Mouse (Mus musculus) neural tube, embryonic 15.5 days (tissue): ENCODE data around the gene Mesp1. TPM values are rescaled to one million over a fixed set of nuclear protein-coding genes. Genes with fewer than 3 reads are reported as not detected.

Experiments
- ATAC-seq: fragments of 200-750 bp; cut with Nextera tagmentation; 2 replicates; pipeline ENCODE4 v1.8.0; 2017; ENCODE audit warnings: mild to moderate bottlenecking, moderate TSS enrichment, moderate library complexity; ENCODE audit not compliant: low FRiP score
- H3K27ac ChIP-seq: fragments of 300-500 bp; sonication (generic); replicated peaks from 2 replicates; pipeline ENCODE4 v1.5.1; 2015; ENCODE audit warnings: mild to moderate bottlenecking, inconsistent platforms
- H3K27me3 ChIP-seq: fragments of 300-500 bp; sonication (generic); replicated peaks from 2 replicates; pipeline ENCODE4 v1.6.1; 2015; ENCODE audit warnings: inconsistent platforms
- H3K36me3 ChIP-seq: fragments of 300-500 bp; sonication (generic); 2 replicates; pipeline ENCODE4 v1.6.1; 2015; ENCODE audit warnings: inconsistent platforms
- H3K4me1 ChIP-seq: fragments of 300-500 bp; sonication (generic); 2 replicates; pipeline ENCODE4 v1.6.1; 2015; ENCODE audit warnings: inconsistent platforms
- H3K4me2 ChIP-seq: fragments of 300-500 bp; sonication (generic); 2 replicates; pipeline ENCODE4 v1.6.1; 2015; ENCODE audit warnings: inconsistent platforms, mild to moderate bottlenecking, moderate library complexity
- H3K4me3 ChIP-seq: fragments of 300-500 bp; sonication (generic); replicated peaks from 2 replicates; pipeline ENCODE4 v1.5.1; 2015; ENCODE audit warnings: mild to moderate bottlenecking, inconsistent platforms
- H3K9ac ChIP-seq: fragments of 300-500 bp; sonication (generic); replicated peaks from 2 replicates; pipeline ENCODE4 v1.6.1; 2015; ENCODE audit warnings: mild to moderate bottlenecking, inconsistent platforms
- H3K9me3 ChIP-seq: fragments of 300-500 bp; sonication (generic); replicated peaks from 2 replicates; pipeline ENCODE4 v1.6.1; 2016; ENCODE audit warnings: inconsistent platforms
- WGBS: fragments of 180-500 bp; shearing (Covaris S2); methylation state at CpG from one replicate; pipeline ENCODE4 v1.1.7; 2015; ENCODE audit warnings: mixed read lengths; 5-methylcytosine and 5-hydroxymethylcytosine counted together
- polyA plus RNA-seq: library from polyadenylated mRNA; unstranded; fragments of >200 nt; fragmentation: Nextera tagmentation; extraction: Ambion mirVana; gene quantifications from 2 replicates; pipeline ENCODE4 v1.2.1, GENCODE M21; 2015

The Mesp1 gene
- not detected in 2 replicates for polyA plus RNA-seq

- no peaks in the 10 kb centered on the region for H3K36me3 ChIP-seq
- peak within 1 kb of the TSS; percentile 88 for H3K4me2 ChIP-seq
- H3K27ac ChIP-seq: no peak within 1 kb of the TSS
- WGBS: 76% methylated on average over 6 of the region's 6 CpGs
- ATAC-seq: no peak
- H3K27me3 ChIP-seq: peaks cover 62% of the 10 kb centered on the region
- no peaks in the 10 kb centered on the region for H3K9me3 ChIP-seq
- H3K9ac ChIP-seq: peak within 1 kb of the TSS; percentile 53
- peak within 1 kb of the TSS; percentile 47 for H3K4me3 ChIP-seq
- peaks cover 17% of the 10 kb centered on the region for H3K4me1 ChIP-seq
These were observed at the start of gene Mesp1 for GRCm38 (mm10) chr7:79793688-79794087. TSS of gene Mesp1 (minus strand) at chr7:79793788.

GRCm38 (mm10) chr7:79842163-79842562 lies 48.6 kb upstream of the Mesp1 start:
- peaks cover 3% of the 10 kb centered on the region; the same call in 1 of the 2 replicates for H3K4me1 ChIP-seq
- no peak overlapping the region for H3K9ac ChIP-seq
- no peaks in the 10 kb centered on the region for H3K36me3 ChIP-seq
- H3K9me3 ChIP-seq: no peaks in the 10 kb centered on the region
- H3K27me3 ChIP-seq: peaks cover 5% of the 10 kb centered on the region
- H3K4me3 ChIP-seq: no peak overlapping the region
- H3K4me2 ChIP-seq: no peak overlapping the region
- WGBS: 64% methylated on average over 7 of the region's 7 CpGs
- no peak for ATAC-seq
- H3K27ac ChIP-seq: no peak overlapping the region

GRCm38 (mm10) chr7:79837247-79837646 lies 43.7 kb upstream of the Mesp1 start:
- no peak overlapping the region for H3K27ac ChIP-seq
- H3K36me3 ChIP-seq: no peaks in the 10 kb centered on the region
- H3K4me1 ChIP-seq: no peaks in the 10 kb centered on the region
- no peaks in the 10 kb centered on the region for H3K27me3 ChIP-seq
- no peak overlapping the region for H3K9ac ChIP-seq
- H3K4me3 ChIP-seq: no peak overlapping the region
- no peak overlapping the region for H3K4me2 ChIP-seq
- no peaks in the 10 kb centered on the region for H3K9me3 ChIP-seq
- ATAC-seq: no peak
- 77% methylated on average over 2 of the region's 2 CpGs for WGBS

- no peaks in the 10 kb centered on the region for H3K27me3 ChIP-seq
- ATAC-seq: no peak; the same call in 1 of the 2 replicates
- H3K9ac ChIP-seq: no peak overlapping the region
- 92% methylated on average over 6 of the region's 6 CpGs for WGBS
- no peak overlapping the region for H3K4me3 ChIP-seq
- H3K36me3 ChIP-seq: no peaks in the 10 kb centered on the region
- no peak overlapping the region for H3K4me2 ChIP-seq
- H3K9me3 ChIP-seq: no peaks in the 10 kb centered on the region
- no peak overlapping the region for H3K27ac ChIP-seq
- H3K4me1 ChIP-seq: no peaks in the 10 kb centered on the region
These were observed 41.6 kb upstream of the Mesp1 start for GRCm38 (mm10) chr7:79835196-79835595.

- no peaks in the 10 kb centered on the region for H3K27me3 ChIP-seq
- no peak for ATAC-seq
These were observed 39.4 kb upstream of the Mesp1 start for GRCm38 (mm10) chr7:79832980-79833379.

GRCm38 (mm10) chr7:79831585-79831984 lies 38.0 kb upstream of the Mesp1 start:
- H3K4me3 ChIP-seq: no peak overlapping the region
- 82% methylated on average over 6 of the region's 6 CpGs for WGBS
- H3K9ac ChIP-seq: no peak overlapping the region
- no peaks in the 10 kb centered on the region for H3K4me1 ChIP-seq
- H3K36me3 ChIP-seq: no peaks in the 10 kb centered on the region
- no peaks in the 10 kb centered on the region for H3K9me3 ChIP-seq
- H3K27me3 ChIP-seq: no peaks in the 10 kb centered on the region
- ATAC-seq: no peak
- H3K27ac ChIP-seq: no peak overlapping the region
- H3K4me2 ChIP-seq: no peak overlapping the region

More at GRCm38 (mm10) chr7:79832980-79833379, 39.4 kb upstream of the Mesp1 start:
- Histone ChIP-seq H3K4me2 (no peak overlapping the region), H3K27ac (no peak overlapping the region), H3K4me3 (no peak overlapping the region), H3K9ac (no peak overlapping the region), H3K4me1 (no peaks in the 10 kb centered on the region), H3K36me3 (no peaks in the 10 kb centered on the region), H3K9me3 (no peaks in the 10 kb centered on the region)

- no peak for ATAC-seq
- Histone ChIP-seq H3K36me3 (no peaks in the 10 kb centered on the region), H3K4me1 (no peaks in the 10 kb centered on the region), H3K27me3 (no peaks in the 10 kb centered on the region), H3K9me3 (no peaks in the 10 kb centered on the region), H3K4me3 (no peak overlapping the region), H3K9ac (no peak overlapping the region), H3K4me2 (no peak overlapping the region), H3K27ac (no peak overlapping the region)
- 69% methylated on average over 6 of the region's 6 CpGs for WGBS
These were observed 37.6 kb upstream of the Mesp1 start for GRCm38 (mm10) chr7:79831145-79831544.

- WGBS: 80% methylated on average over 3 of the region's 3 CpGs
- no peaks in the 10 kb centered on the region for H3K9me3 ChIP-seq
- no peaks in the 10 kb centered on the region for H3K27me3 ChIP-seq
- no peaks in the 10 kb centered on the region for H3K4me1 ChIP-seq
- no peak overlapping the region for H3K9ac ChIP-seq
- no peak overlapping the region for H3K27ac ChIP-seq
- no peak overlapping the region for H3K4me2 ChIP-seq
- H3K36me3 ChIP-seq: no peaks in the 10 kb centered on the region
- H3K4me3 ChIP-seq: no peak overlapping the region
- ATAC-seq: no peak
These were observed 34.8 kb upstream of the Mesp1 start for GRCm38 (mm10) chr7:79828341-79828740.

GRCm38 (mm10) chr7:79822092-79822695 lies 28.6 kb upstream of the Mesp1 start:
- no peak overlapping the region for H3K9ac ChIP-seq
- 84% methylated on average over 12 of the region's 12 CpGs for WGBS
- ATAC-seq: no peak
- H3K4me3 ChIP-seq: no peak overlapping the region
- no peak overlapping the region for H3K4me2 ChIP-seq
- peaks cover 4% of the 10 kb centered on the region; the same call in 1 of the 2 replicates for H3K27me3 ChIP-seq
- no peaks in the 10 kb centered on the region for H3K36me3 ChIP-seq
- peaks cover 4% of the 10 kb centered on the region; the same call in 1 of the 2 replicates for H3K4me1 ChIP-seq
- no peaks in the 10 kb centered on the region for H3K9me3 ChIP-seq
- no peak overlapping the region for H3K27ac ChIP-seq

- ATAC-seq: no peak
- H3K27ac ChIP-seq: no peak overlapping the region
- peaks cover 4% of the 10 kb centered on the region; the same call in 1 of the 2 replicates for H3K27me3 ChIP-seq
- no peak overlapping the region for H3K4me3 ChIP-seq
- H3K36me3 ChIP-seq: no peaks in the 10 kb centered on the region
- H3K4me1 ChIP-seq: peaks cover 4% of the 10 kb centered on the region; the same call in 1 of the 2 replicates
- H3K9ac ChIP-seq: no peak overlapping the region
- no peaks in the 10 kb centered on the region for H3K9me3 ChIP-seq
- no peak overlapping the region for H3K4me2 ChIP-seq
- 45% methylated on average over 11 of the region's 11 CpGs for WGBS
These were observed 26.4 kb upstream of the Mesp1 start for GRCm38 (mm10) chr7:79819996-79820395.

GRCm38 (mm10) chr7:79819515-79819914 lies 25.9 kb upstream of the Mesp1 start:
- H3K27ac ChIP-seq: no peak overlapping the region
- H3K9me3 ChIP-seq: no peaks in the 10 kb centered on the region
- H3K4me3 ChIP-seq: no peak overlapping the region
- peaks cover 4% of the 10 kb centered on the region; the same call in 1 of the 2 replicates for H3K4me1 ChIP-seq
- H3K27me3 ChIP-seq: peaks cover 4% of the 10 kb centered on the region; the same call in 1 of the 2 replicates
- no peak overlapping the region for H3K4me2 ChIP-seq
- no peaks in the 10 kb centered on the region for H3K36me3 ChIP-seq
- WGBS: 54% methylated on average over 4 of the region's 4 CpGs
- no peak overlapping the region for H3K9ac ChIP-seq
- no peak for ATAC-seq

GRCm38 (mm10) chr7:79818321-79818720 lies 24.7 kb upstream of the Mesp1 start:
- WGBS: 12% methylated on average over 6 of the region's 6 CpGs
- no peaks in the 10 kb centered on the region for H3K36me3 ChIP-seq
- H3K27ac ChIP-seq: no peak overlapping the region
- H3K4me1 ChIP-seq: peaks cover 4% of the 10 kb centered on the region; the same call in 1 of the 2 replicates
- no peak for ATAC-seq
- H3K4me3 ChIP-seq: no peak overlapping the region
- H3K9me3 ChIP-seq: no peaks in the 10 kb centered on the region
- no peak overlapping the region for H3K4me2 ChIP-seq
- peaks cover 4% of the 10 kb centered on the region; the same call in 1 of the 2 replicates for H3K27me3 ChIP-seq
- no peak overlapping the region for H3K9ac ChIP-seq
